Mouse (Mus musculus) lung, adult 2 months (tissue): ENCODE measurements around the gene Gm49325. TPM values are rescaled to one million over a fixed set of nuclear protein-coding genes. Genes with fewer than 3 reads are reported as not detected.
"Not testable (repeated sequence)": the region's sequence is repeated elsewhere in the genome, so short reads cannot be mapped to it uniquely, and the experiment has no call there.

ENCODE experiments used
- DNase-seq: peaks from one replicate; pipeline ENCODE4 v3.0.0; 2022
- H3K4me1 ChIP-seq: fragments of 200-500 bp; 2 replicates; pipeline ENCODE4 v1.6.1; 2011; ENCODE audit warnings: low read length; ENCODE audit not compliant: control insufficient read depth, insufficient read depth
- H3K4me3 ChIP-seq: fragments of 200-500 bp; replicated peaks from 2 replicates; pipeline ENCODE3; 2011; ENCODE audit warnings: low read depth, mild to moderate bottlenecking, control low read depth, low read length; ENCODE audit errors: extremely low read depth
- CTCF ChIP-seq: fragments of 200-500 bp; IDR thresholded peaks from 2 replicates; pipeline ENCODE4 v1.5.1; 2011; ENCODE audit warnings: mild to moderate bottlenecking, low read length, control low read depth; ENCODE audit not compliant: insufficient read depth
- POLR2A ChIP-seq: fragments of 200-500 bp; IDR thresholded peaks from 2 replicates; pipeline ENCODE4 v1.6.1; 2011; ENCODE audit warnings: low read depth, mild to moderate bottlenecking, control low read depth, low read length, borderline replicate concordance; ENCODE audit errors: extremely low read depth
- WGBS: fragments of 180-500 bp; shearing (Covaris S2); methylation state at CpG from one replicate; pipeline ENCODE4 v1.1.7; 2018; 5-methylcytosine and 5-hydroxymethylcytosine counted together
- polyA plus RNA-seq: library from polyadenylated mRNA; depleted of rRNA; stranded (reverse); fragments of >200 nt; gene quantifications from 2 replicates; pipeline ENCODE4 v1.2.3, GENCODE M21; 2012

Gene Gm49325
- polyA plus RNA-seq, 1 experiment, result not detected

DNA sequence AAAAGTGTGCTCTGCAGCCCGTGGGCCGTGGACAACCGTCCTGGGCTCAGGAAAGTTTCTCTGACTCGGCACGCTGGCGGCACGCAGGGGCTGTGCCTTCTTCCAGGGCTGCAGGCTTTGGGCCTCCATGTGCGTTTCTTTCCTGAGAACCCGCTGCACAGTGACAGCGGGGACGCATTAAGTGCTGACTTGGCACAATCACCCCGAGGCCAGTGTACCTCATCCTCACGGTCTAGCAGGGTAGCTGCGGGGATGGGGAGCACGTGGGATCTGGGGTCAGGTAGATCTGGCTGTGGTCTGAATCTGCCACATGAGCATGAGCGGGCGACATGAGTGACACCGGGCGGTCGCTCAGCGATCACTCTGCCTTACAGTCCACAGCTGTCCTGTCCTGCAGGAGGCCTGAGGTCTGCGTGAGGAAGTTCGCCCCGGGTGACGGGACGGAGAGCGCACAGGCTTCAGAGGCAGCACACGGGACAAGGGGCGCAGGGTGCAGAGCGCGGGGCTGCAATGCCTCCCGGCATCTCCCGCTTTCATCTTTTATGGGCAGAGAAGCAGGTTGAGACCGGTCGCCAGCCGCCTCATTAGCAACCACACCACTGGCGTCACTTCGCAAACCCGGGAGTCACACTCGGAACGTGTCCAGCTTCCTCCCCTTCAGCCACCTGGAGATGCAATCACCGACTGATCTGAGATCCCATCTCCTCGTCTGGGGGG lies 58.1 kb downstream of the Gm49325 start:
- no peaks in the 10 kb centered on the region for H3K4me1 ChIP-seq
- WGBS, result 48% methylated on average over 43 of the region's 43 CpGs
- no peak overlapping the region for H3K4me3 ChIP-seq
- TF ChIP-seq CTCF (no peak), POLR2A (no peak)
- no peak for DNase-seq

DNA sequence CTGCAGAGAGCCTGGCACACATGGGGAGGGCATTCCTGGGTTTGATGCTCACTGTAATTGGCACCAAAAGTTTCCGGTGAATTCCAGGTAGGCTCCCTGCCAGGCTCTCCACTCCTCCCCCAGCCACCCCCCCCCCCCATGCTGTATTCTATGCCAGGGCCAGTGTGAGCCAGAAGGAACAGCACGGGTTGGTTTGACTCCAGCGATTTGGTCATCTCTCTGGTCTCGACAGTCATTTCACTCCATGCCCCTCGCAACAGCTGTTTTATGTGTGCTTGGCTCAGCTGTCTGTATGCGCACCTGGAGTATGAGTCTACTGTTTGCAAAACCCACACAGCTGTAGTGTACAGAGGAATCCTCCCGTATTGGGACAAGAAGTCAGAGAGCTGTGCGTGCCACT lies 60.3 kb downstream of the Gm49325 start:
- 60% methylated on average over 8 of the region's 8 CpGs for WGBS
- H3K4me1 ChIP-seq, result no peaks in the 10 kb centered on the region
- no peak for DNase-seq
- no peak overlapping the region for H3K4me3 ChIP-seq
- TF ChIP-seq POLR2A (no peak), CTCF (no peak)

DNA sequence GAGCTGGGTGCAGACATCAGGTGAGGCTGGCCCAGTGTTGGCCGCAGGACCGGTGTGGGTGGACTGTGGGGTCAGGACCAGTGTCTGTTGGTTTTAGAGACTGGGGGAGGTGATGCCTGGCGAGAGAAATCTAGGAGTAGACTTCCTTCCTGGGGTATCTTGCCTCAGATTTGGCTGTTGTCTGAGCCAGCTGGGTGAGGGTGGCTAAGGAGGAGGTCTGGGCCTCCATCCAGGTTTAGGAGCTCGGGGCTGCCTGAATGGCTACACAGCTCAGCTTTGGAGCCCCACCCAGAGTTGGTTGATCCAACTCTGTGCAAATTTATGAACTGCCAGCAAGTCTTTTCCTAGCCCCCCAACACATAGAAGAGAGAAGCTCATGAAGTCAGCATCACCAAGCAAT lies 61.4 kb downstream of the Gm49325 start:
- H3K4me3 ChIP-seq, result no peak overlapping the region
- DNase-seq, result no peak
- 55% methylated on average over 4 of the region's 4 CpGs for WGBS
- TF ChIP-seq CTCF (no peak), POLR2A (no peak)
- no peaks in the 10 kb centered on the region for H3K4me1 ChIP-seq

DNA sequence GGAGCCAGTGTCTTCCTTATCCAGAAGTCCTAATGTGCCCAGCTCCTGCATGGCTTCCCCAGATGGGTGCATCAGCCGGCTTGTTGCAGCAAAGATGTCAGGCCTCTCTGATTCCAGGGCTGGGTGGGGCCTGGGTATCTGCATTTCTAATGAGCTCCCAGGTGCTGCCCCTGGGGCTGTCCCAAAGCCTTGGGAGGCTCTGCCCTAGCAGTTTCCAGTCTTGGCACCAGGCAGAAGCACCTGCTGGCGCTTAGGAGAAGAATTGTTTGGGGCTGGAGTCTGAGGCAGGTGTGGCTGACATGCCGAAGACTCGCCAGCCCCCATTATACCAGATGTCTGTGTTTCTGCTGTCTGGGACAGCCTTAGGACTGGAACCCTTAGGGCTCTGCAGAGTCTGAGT lies 64.7 kb downstream of the Gm49325 start:
- TF ChIP-seq CTCF (no peak), POLR2A (no peak)
- 73% methylated on average over 4 of the region's 4 CpGs for WGBS
- Histone ChIP-seq H3K4me3 (no peak overlapping the region), H3K4me1 (no peaks in the 10 kb centered on the region)
- no peak for DNase-seq

DNA sequence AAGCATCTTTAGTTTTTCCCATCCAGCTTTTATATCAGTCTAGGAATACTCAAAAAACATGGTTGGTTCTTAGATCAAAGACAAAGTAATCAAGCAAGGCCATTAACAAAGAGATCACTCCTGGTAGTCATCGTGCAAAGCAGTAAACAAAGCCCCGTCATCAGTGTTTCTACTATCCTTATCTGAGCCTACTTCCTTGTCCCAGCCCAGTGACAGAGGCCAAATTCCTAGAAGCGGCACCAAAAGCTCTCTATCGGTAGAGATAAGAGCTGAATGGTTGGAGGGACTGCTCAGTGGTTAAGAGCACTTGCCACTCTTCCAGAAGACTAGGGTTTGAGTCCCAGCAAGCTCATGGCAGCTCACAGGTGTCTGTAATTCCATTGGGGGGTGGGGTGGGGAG lies 65.5 kb downstream of the Gm49325 start:
- Histone ChIP-seq H3K4me1 (no peaks in the 10 kb centered on the region), H3K4me3 (no peak overlapping the region)
- 21% methylated on average over 4 of the region's 4 CpGs for WGBS
- no peak for DNase-seq
- no peak for TF ChIP-seq POLR2A
- no peak for TF ChIP-seq CTCF

DNA sequence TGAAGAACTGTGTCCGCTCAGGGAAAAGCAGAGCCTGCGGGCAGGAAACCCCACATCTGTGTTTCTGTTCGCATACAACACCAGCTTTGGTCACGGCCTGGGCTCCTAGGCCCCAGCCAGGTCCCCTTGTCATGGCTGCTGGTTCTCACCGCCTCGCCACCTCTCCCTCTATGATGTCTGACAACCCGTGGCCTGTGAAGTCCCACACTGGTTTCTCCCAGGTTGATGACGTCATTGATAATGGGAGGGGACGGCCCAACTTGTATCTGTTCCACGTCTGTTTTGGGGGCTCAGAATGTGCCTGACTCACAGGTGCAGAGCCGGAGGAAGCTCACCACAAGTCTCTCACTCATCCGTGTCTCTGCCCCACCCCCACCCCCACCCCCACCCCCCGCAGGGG lies 67.8 kb downstream of the Gm49325 start:
- TF ChIP-seq CTCF, result no peak
- TF ChIP-seq POLR2A, result no peak
- no peak overlapping the region for H3K4me3 ChIP-seq
- 60% methylated on average over 13 of the region's 13 CpGs for WGBS
- DNase-seq, result no peak
- no peaks in the 10 kb centered on the region for H3K4me1 ChIP-seq

DNA sequence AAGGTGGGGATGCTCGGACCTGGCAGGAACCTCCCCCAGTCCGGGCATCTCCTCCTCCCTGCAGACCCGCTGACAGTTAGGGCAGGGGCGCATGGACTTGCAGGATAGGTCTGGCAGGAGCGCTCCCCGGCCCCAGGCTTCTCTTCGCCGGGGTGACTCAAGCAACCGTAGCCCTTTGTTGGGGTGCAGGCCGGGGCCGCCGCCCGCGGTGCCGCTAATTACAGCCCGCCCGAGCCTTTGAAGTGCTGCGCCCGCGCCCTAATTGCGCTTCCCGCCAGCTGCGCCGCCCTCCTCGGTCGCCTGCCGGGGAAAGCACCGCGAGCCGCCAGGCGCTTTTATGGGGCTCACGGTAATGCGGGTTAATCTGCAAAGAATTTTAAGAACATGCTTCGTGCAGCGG lies 71.6 kb downstream of the Gm49325 start:
- no peak for DNase-seq
- TF ChIP-seq CTCF (no peak), POLR2A (no peak)
- Histone ChIP-seq H3K4me1 (no peaks in the 10 kb centered on the region), H3K4me3 (no peak overlapping the region)
- under 1% methylated on average over 35 of the region's 35 CpGs for WGBS

DNA sequence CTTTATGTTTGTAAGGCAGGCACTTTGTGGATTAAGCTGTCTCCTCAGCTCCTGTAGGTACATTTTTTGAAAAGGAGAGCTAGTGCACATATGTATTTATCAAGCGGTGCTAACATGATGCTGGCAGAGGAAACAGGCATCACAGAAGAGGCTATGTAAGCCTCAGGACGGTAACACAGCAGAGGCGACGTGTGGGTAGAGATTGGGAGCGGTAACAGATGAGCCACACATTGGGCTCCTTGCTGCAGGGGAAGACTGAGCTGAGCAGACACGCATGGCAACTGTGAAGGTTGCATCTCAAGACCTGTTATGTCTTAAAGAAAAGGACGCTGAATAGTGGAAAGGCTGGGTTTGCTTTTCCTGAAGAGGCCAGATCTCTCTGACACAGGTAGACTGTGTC lies 77.0 kb downstream of the Gm49325 start:
- TF ChIP-seq CTCF (no peak), POLR2A (no peak)
- 69% methylated on average over 7 of the region's 7 CpGs for WGBS
- H3K4me3 ChIP-seq, result no peak overlapping the region
- no peak for DNase-seq
- H3K4me1 ChIP-seq, result no peaks in the 10 kb centered on the region

DNA sequence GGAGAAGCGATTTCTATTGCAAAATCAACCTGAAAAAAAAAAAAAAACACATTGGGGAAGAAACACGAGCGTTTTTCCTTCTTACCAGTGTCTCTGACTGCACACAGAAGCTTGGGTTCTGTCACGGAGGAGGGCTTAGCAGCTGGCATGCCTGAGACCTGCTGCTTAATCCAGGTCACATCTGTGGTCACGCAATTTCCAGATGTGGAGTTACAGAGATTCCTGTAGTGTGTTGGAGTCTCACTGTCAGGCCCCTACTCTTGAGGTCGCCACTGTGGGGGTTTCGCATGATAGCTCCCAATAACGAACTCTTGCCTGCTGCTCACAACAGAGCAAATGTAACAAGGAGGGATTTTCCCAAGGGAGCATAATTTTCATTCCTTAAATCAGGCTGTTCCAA lies 78.2 kb downstream of the Gm49325 start:
- WGBS, result 29% methylated on average over 8 of the region's 8 CpGs
- TF ChIP-seq POLR2A, result no peak
- no peak for TF ChIP-seq CTCF
- DNase-seq, result no peak
- no peaks in the 10 kb centered on the region for H3K4me1 ChIP-seq
- H3K4me3 ChIP-seq, result no peak overlapping the region

DNA sequence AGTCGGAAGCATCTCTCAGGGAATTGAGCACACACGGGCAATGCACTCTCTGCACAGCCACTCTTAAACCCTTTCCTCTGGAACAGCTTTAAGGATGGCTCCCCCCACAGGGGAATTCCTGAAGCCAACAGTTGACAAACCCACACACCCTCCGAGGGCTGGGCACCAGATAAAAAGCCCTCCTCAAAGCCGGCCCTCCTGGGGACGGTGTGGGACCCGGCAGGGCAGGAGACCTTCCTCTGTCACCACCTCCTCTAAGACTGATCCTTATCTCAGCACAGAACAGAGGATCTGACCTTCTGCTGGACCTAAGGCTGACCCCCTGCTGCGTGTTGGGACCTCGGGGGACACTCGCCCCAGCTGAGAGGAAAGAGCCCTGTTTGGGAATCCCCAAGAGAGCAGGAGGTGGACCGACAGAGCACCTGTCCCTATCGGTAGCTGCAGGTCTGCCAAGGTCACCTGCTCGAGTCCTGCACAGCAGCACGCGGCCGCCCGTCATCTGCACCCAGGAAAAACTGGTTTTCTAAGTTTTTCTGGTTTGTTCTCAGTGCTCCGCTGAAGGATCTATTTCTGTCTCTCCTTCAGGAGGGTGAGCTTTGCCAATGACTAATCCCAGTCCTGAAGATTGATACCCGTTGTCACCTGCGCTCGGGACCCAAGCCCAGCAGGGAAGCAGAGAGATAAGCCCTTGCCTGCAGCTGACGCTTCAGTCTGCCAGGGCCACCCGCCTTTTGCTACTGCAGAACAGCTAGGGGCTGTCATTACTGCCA lies 80.1 kb downstream of the Gm49325 start, which contains the start of gene Tspear:
Tspear (plus strand) TSS at position 675 of the 770 bp plus-strand sequence.
- DNase-seq, result no peak
- Histone ChIP-seq H3K4me3 (no peak within 1 kb of the TSS), H3K4me1 (no peaks in the 10 kb centered on the region)
- 6% methylated on average over 22 of the region's 22 CpGs for WGBS
- TF ChIP-seq POLR2A (no peak), CTCF (no peak)

DNA sequence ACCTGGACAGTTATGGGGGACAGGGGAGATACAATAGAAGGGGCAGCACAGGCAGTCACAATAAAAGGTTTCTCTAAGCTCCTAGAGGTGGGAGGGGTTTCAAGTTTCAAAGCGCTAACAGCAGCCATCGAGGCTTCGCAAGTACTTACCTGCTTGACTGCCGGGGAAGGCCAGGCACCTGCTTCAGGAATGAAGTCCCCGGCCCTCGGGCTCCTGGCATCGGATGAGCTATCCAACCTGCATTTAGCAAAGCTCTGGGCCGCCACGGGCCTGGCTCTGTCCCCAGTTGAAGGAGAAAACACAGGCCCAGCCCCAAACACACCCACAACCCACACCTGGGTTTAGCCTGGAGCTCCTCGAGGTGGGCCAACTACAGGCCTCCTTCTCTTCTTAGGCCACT lies 81.0 kb downstream of the Gm49325 start:
- 27% methylated on average over 10 of the region's 10 CpGs for WGBS

DNA sequence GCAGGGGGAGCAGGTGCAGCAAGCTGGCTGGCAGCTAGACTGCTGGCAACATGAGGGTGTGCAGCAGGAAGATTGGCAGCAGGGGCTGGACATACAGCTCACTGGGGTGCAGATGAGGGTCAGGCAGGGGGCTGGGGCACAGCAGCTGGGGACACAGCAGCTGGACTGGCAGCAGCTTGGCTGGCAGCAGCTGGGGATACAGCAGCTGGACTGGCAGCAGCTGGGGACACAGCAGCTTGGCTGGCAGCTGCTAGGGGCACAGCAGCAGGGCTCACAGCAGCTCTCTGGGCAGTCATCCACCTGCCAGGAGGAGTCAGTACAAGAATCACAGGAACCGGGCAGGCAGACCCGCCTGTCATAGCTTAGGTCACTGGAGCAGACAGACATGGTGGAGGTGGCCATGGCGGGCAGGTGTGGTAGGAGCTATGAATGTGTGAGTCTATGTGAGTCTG lies 84.4 kb downstream of the Gm49325 start, which contains the start of gene Gm19402:
Gm19402 (minus strand) TSS at position 402 of the 452 bp plus-strand sequence.
- not testable (repeated sequence) for H3K4me3 ChIP-seq, DNase-seq, H3K4me1 ChIP-seq
- WGBS, result 62% methylated on average over 3 of the region's 3 CpGs

More for the DNA sequence above, 81.0 kb downstream of the Gm49325 start:
- Histone ChIP-seq H3K4me1 (no peaks in the 10 kb centered on the region), H3K4me3 (no peak overlapping the region)
- DNase-seq, result no peak
- TF ChIP-seq POLR2A, result no peak
- no peak for TF ChIP-seq CTCF
